Mouse (Mus musculus) liver, embryonic 11.5 days (tissue): ENCODE results near the gene Bmi1. TPM values are rescaled to one million over a fixed set of nuclear protein-coding genes. Genes with fewer than 3 reads are reported as not detected.
A peak's percentile ranks its signal among the peaks of the same experiment; 100 is the strongest.

Experiments
- ATAC-seq: fragments of 200-750 bp; cut with Nextera tagmentation; replicated peaks from 2 replicates; pipeline ENCODE4 v1.8.0; 2017; ENCODE audit warnings: moderate number of reproducible peaks, mild to moderate bottlenecking, moderate TSS enrichment, moderate library complexity; ENCODE audit not compliant: low FRiP score
- DNase-seq: peaks from one replicate; pipeline ENCODE4 v3.0.0-alpha.2; 2017; ENCODE audit warnings: low spot score
- H3K27ac ChIP-seq: fragments of 300-500 bp; sonication (generic); 2 replicates; pipeline ENCODE4 v1.5.1; 2014; ENCODE audit warnings: mild to moderate bottlenecking, low read depth, low read length, control low read depth
- H3K27me3 ChIP-seq: fragments of 300-500 bp; sonication (generic); replicated peaks from 2 replicates; pipeline ENCODE4 v1.6.1; 2014; ENCODE audit warnings: low read length, mixed read lengths; ENCODE audit not compliant: control insufficient read depth, insufficient read depth
- H3K36me3 ChIP-seq: fragments of 300-500 bp; sonication (generic); 2 replicates; pipeline ENCODE4 v1.6.1; 2014; ENCODE audit warnings: mild to moderate bottlenecking, low read length, moderate library complexity, mixed read lengths; ENCODE audit not compliant: control insufficient read depth, insufficient read depth
- H3K4me1 ChIP-seq: fragments of 300-500 bp; sonication (generic); replicated peaks from 2 replicates; pipeline ENCODE4 v1.6.1; 2014; ENCODE audit warnings: low read length, mixed read lengths; ENCODE audit not compliant: control insufficient read depth, insufficient read depth
- H3K4me2 ChIP-seq: fragments of 300-500 bp; sonication (generic); 2 replicates; pipeline ENCODE4 v1.6.1; 2014; ENCODE audit warnings: mild to moderate bottlenecking, control low read depth, moderate library complexity
- H3K4me3 ChIP-seq: fragments of 300-500 bp; sonication (generic); 2 replicates; pipeline ENCODE4 v1.5.1; 2014; ENCODE audit warnings: low read depth, low read length, control low read depth
- H3K9ac ChIP-seq: fragments of 300-500 bp; sonication (generic); 2 replicates; pipeline ENCODE4 v1.6.1; 2014; ENCODE audit warnings: low read depth, low read length, control low read depth
- H3K9me3 ChIP-seq: fragments of 300-500 bp; sonication (generic); 2 replicates; pipeline ENCODE4 v1.6.1; 2016; ENCODE audit warnings: low read length, inconsistent platforms, mixed read lengths; ENCODE audit not compliant: control insufficient read depth
- WGBS: fragments of 180-500 bp; shearing (Covaris S2); extraction: QIAGEN DNeasy Blood & Tissue Kit; methylation state at CpG from one replicate; pipeline ENCODE4 v1.1.7; 2014; 5-methylcytosine and 5-hydroxymethylcytosine counted together
- polyA plus RNA-seq: library from polyadenylated mRNA; unstranded; fragments of >200 nt; fragmentation: Nextera tagmentation; extraction: Ambion mirVana; gene quantifications from 2 replicates; pipeline ENCODE4 v1.2.1, GENCODE M21; 2014

Bmi1 gene
- polyA plus RNA-seq, 1 experiment from 2014 or later = 12.9 TPM

- no peak overlapping the region for H3K27ac ChIP-seq
- H3K4me3 ChIP-seq = peak overlapping the region; percentile 40
- no peaks in the 10 kb centered on the region for H3K9me3 ChIP-seq
- no peak overlapping the region for H3K9ac ChIP-seq
- peaks cover 9% of the 10 kb centered on the region for H3K4me1 ChIP-seq
- no peaks in the 10 kb centered on the region for H3K36me3 ChIP-seq
- WGBS = 2% methylated on average over 9 of the region's 9 CpGs
- H3K27me3 ChIP-seq = peaks cover 91% of the 10 kb centered on the region
- ATAC-seq (no peak), DNase-seq (no peak)
- peak overlapping the region; percentile 55 for H3K4me2 ChIP-seq
These were observed 13.9 kb downstream of the Bmi1 start for GRCm38 (mm10) chr2:18690756-18691155.

DNA sequence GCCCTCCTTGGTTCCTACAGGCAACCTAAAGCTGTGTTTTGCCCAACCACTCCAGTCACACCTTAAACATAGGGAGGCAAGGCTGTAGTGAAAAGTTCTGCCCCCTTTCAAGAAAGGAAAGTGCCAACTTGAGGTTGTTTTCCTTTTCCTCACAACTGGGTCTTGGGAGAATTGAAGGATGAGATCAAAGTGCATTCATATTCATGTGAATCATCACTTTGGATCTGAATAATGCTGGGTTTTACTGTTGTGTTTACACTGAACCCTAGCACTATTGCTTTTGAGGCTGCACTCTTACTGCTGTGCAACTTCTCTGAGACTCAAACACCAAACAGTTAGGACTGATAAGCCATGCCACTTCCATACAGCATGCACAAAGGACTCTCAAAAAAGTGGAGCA lies 15.2 kb downstream of the Bmi1 start:
- Histone ChIP-seq H3K9ac (no peak overlapping the region), H3K9me3 (no peaks in the 10 kb centered on the region), H3K36me3 (no peaks in the 10 kb centered on the region), H3K27ac (no peak overlapping the region), H3K4me1 (peaks cover 9% of the 10 kb centered on the region), H3K4me2 (no peak overlapping the region), H3K4me3 (no peak overlapping the region), H3K27me3 (peaks cover 93% of the 10 kb centered on the region)
- ATAC-seq = no peak
- no peak for DNase-seq

- peaks cover 88% of the 10 kb centered on the region for H3K27me3 ChIP-seq
- no peak overlapping the region for H3K27ac ChIP-seq
- no peak overlapping the region for H3K4me2 ChIP-seq
- peaks cover 9% of the 10 kb centered on the region for H3K4me1 ChIP-seq
- H3K9me3 ChIP-seq = no peaks in the 10 kb centered on the region
- 3% methylated on average over 1 of the region's 1 CpGs for WGBS
- H3K9ac ChIP-seq = no peak overlapping the region
- ATAC-seq (no peak), DNase-seq (no peak)
- H3K4me3 ChIP-seq = no peak overlapping the region
- no peaks in the 10 kb centered on the region for H3K36me3 ChIP-seq
These were observed 15.7 kb downstream of the Bmi1 start for GRCm38 (mm10) chr2:18692548-18692947.

GRCm38 (mm10) chr2:18693491-18693870 lies 16.7 kb downstream of the Bmi1 start:
- DNase-seq = no peak
- peak overlapping the region; percentile 98 for H3K4me2 ChIP-seq
- H3K9ac ChIP-seq = no peak overlapping the region
- ATAC-seq = no peak
- under 1% methylated on average over 5 of the region's 5 CpGs for WGBS
- H3K9me3 ChIP-seq = no peaks in the 10 kb centered on the region
- H3K27me3 ChIP-seq = peaks cover 88% of the 10 kb centered on the region
- H3K4me1 ChIP-seq = peaks cover 11% of the 10 kb centered on the region
- H3K4me3 ChIP-seq = peak overlapping the region; percentile 68
- H3K27ac ChIP-seq = no peak overlapping the region
- no peaks in the 10 kb centered on the region for H3K36me3 ChIP-seq

DNA sequence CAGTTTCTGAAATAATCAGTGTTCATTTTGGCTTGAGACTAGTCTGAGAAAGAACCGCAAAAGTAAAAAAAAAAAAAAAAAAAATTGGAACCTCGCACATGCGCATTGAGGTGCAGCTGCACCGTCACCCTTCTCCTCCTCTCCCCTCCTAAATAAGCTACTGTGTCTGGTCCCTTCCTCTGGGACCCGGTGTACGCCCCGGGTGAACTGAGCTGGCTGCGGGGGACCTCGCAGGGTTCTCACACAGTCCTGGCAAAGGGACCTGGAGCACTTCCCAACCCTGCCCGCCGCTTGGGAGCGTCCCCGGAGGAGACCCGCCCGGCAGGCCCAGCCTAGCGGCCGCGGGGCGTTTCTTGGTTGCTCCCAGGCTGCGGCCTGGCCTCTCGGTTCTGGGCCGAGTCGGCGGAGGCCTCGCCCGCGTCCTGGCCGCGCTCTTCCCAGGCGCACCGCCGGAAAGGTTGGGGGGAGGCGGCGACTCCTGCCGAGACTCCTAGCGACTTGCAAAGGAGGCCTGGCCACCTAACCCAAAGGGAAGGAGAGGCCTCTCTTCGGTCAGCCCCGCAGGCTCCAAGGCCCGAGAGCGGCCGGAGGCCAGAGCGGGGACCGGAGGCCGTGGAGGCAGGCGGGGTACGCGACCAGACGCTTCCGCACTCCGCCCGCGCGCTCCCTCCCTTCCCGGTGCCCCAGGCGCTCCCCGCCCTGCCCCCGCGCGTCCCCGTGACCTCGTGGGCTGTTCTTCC lies 17.2 kb downstream of the Bmi1 start, which contains the start of gene Spag6:
Spag6 (plus strand) TSS at position 162 of the 740 bp plus-strand sequence.
- Histone ChIP-seq H3K27ac (peak within 1 kb of the TSS; percentile 32; the same call in 1 of the 2 replicates), H3K4me2 (peak within 1 kb of the TSS; percentile 98), H3K9me3 (no peaks in the 10 kb centered on the region), H3K9ac (peak within 1 kb of the TSS; percentile 75), H3K36me3 (no peaks in the 10 kb centered on the region), H3K4me3 (peak within 1 kb of the TSS; percentile 68), H3K27me3 (peaks cover 88% of the 10 kb centered on the region), H3K4me1 (peaks cover 10% of the 10 kb centered on the region)
- peak; percentile 85 for DNase-seq
- ATAC-seq = peak; percentile 73
- under 1% methylated on average over 53 of the region's 61 CpGs for WGBS

DNA sequence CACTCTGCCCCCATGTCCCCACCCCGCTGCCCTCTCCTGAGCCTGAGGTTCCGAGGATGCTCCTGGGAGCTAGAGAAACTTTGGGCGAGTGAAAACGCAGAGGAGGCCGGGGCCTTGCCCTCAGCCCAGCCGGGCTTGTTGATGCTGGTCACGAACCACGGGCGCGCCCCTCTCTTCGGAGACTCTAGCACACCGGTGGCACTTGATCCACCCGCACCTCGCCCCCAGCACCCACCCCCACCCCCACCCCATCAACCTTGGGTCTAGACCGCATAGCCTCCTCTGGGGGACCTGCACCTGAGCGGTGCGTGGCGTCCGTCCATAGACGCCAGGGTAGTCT lies 17.8 kb downstream of the Bmi1 start:
- H3K9ac ChIP-seq = peak overlapping the region; percentile 75
- H3K27me3 ChIP-seq = peaks cover 88% of the 10 kb centered on the region
- no peaks in the 10 kb centered on the region for H3K36me3 ChIP-seq
- peaks cover 8% of the 10 kb centered on the region for H3K4me1 ChIP-seq
- peak overlapping the region; percentile 68 for H3K4me3 ChIP-seq
- WGBS = under 1% methylated on average over 20 of the region's 20 CpGs
- no peak overlapping the region for H3K27ac ChIP-seq
- ATAC-seq (peak; percentile 29; the same call in 1 of the 2 replicates), DNase-seq (no peak)
- peak overlapping the region; percentile 98 for H3K4me2 ChIP-seq
- no peaks in the 10 kb centered on the region for H3K9me3 ChIP-seq

GRCm38 (mm10) chr2:18695163-18695562 lies 18.3 kb downstream of the Bmi1 start:
- ATAC-seq (no peak), DNase-seq (no peak)
- Histone ChIP-seq H3K4me3 (peak overlapping the region; percentile 68), H3K4me1 (peaks cover 8% of the 10 kb centered on the region; the same call in 1 of the 2 replicates), H3K9ac (no peak overlapping the region), H3K9me3 (no peaks in the 10 kb centered on the region), H3K36me3 (no peaks in the 10 kb centered on the region), H3K27me3 (peaks cover 88% of the 10 kb centered on the region), H3K4me2 (peak overlapping the region; percentile 98), H3K27ac (no peak overlapping the region)
- WGBS = 5% methylated on average over 8 of the region's 8 CpGs

- Histone ChIP-seq H3K36me3 (no peaks in the 10 kb centered on the region), H3K9me3 (no peaks in the 10 kb centered on the region), H3K27ac (no peak overlapping the region), H3K4me1 (peaks cover 3% of the 10 kb centered on the region; the same call in 1 of the 2 replicates), H3K9ac (no peak overlapping the region), H3K4me3 (no peak overlapping the region), H3K4me2 (no peak overlapping the region), H3K27me3 (peaks cover 88% of the 10 kb centered on the region)
- ATAC-seq (no peak), DNase-seq (no peak)
- 9% methylated on average over 7 of the region's 7 CpGs for WGBS
These were observed 18.9 kb downstream of the Bmi1 start for GRCm38 (mm10) chr2:18695629-18696150.
